In genomic region chr19:46305432-46306267, GRCm38 (mm10) we compare ENCODE assay signal across 8 mouse cellular contexts. TPM values are rescaled to one million over a fixed set of nuclear protein-coding genes. Genes with fewer than 3 reads are reported as not detected.
A peak's percentile ranks its signal among the peaks of the same experiment; 100 is the strongest.
DNase-seq lines count a peak whose midpoint lies in the region; ATAC-seq and TF ChIP-seq lines count a peak whose summit lies in the region.

No protein-coding gene starts in this region.

- peak overlapping the region; percentile 71 for H3K9ac ChIP-seq in intestine, embryonic 15.5 days
- peak overlapping the region; percentile 71 for H3K9ac ChIP-seq in liver, adult 2 months (ENCODE audit: low read depth, low read length)
- H3K9ac ChIP-seq in midbrain, postnatal 0 days (replicated peaks; ENCODE audit: low read length, poor library complexity, severe bottlenecking) = peak overlapping the region; percentile 52; the same call in 1 of the 2 replicates

- H3K9me3 ChIP-seq in intestine, embryonic 15.5 days = no peaks in the 10 kb centered on the region
- no peaks in the 10 kb centered on the region for H3K9me3 ChIP-seq in midbrain, postnatal 0 days (ENCODE audit: low read length)

- H3K4me1 ChIP-seq in intestine, embryonic 15.5 days (replicated peaks) = peaks cover 24% of the 10 kb centered on the region
- 0 out of 2 replicates have a peak, but pooled peaks cover 3% of the 10 kb centered on the region for H3K4me1 ChIP-seq in liver, adult 2 months (ENCODE audit: control insufficient read depth, insufficient read depth, low read length)
- no peaks in the 10 kb centered on the region for H3K4me1 ChIP-seq in midbrain, postnatal 0 days (ENCODE audit: insufficient read depth, low read length)

- H3K36me3 ChIP-seq in intestine, embryonic 15.5 days = peaks cover 4% of the 10 kb centered on the region; the same call in 1 of the 2 replicates
- no peaks in the 10 kb centered on the region for H3K36me3 ChIP-seq in liver, adult 2 months (ENCODE audit: control insufficient read depth, insufficient read depth, low read length)
- peaks cover 1% of the 10 kb centered on the region for H3K36me3 ChIP-seq in midbrain, postnatal 0 days (ENCODE audit: insufficient read depth, low read length)
- peaks cover 31% of the 10 kb centered on the region for H3K36me3 ChIP-seq in splenic B cell, adult 2 months (ENCODE audit: control insufficient read depth, insufficient read depth, low read length, poor library complexity, severe bottlenecking)

- TF ChIP-seq CTCF in liver, adult 2 months (IDR thresholded peaks at IDR 0.05; ENCODE audit: low read depth, low read length) = no peak
- TF ChIP-seq CTCF in midbrain, postnatal 0 days (IDR thresholded peaks at IDR 0.05) = no peak

- peak; percentile 82 for ATAC-seq in intestine, embryonic 15.5 days
- ATAC-seq in midbrain, postnatal 0 days (ENCODE audit: low FRiP score) = peak; percentile 22

- peak; percentile 52 to 54 for DNase-seq in right cerebral cortex, adult 2 months (ENCODE audit: low spot score in 2 of 2)
- no peak for DNase-seq in right cerebral cortex, postnatal 36 days (ENCODE audit: low spot score in 2 of 2)
- peak; percentile 75 for DNase-seq in embryo, embryonic 10 days (ENCODE audit: low spot score)
- DNase-seq in gastrocnemius, postnatal 4 days (ENCODE audit: low spot score in 2 of 2) = peak; percentile 83 to 87
- DNase-seq in liver, adult 2 months (ENCODE audit: extremely low read depth, low read depth, low spot score) = peak; percentile 55
- DNase-seq in midbrain, postnatal 0 days (ENCODE audit: low spot score) = peak; percentile 65
- DNase-seq in splenic B cell, adult 2 months (ENCODE audit: low read depth, low spot score) = peak; percentile 96

- peak; percentile 57; the same call in 1 of the 2 replicates for TF ChIP-seq POLR2A in liver, adult 2 months (IDR thresholded peaks at IDR 0.05; ENCODE audit: extremely low read depth, insufficient read depth, low read length)

- H3K27ac ChIP-seq in intestine, embryonic 15.5 days = peak overlapping the region; percentile 83
- peak overlapping the region; percentile 20; the same call in 1 of the 2 replicates for H3K27ac ChIP-seq in liver, adult 2 months (replicated peaks; ENCODE audit: insufficient read depth, low read depth, low read length)
- no peak overlapping the region for H3K27ac ChIP-seq in midbrain, postnatal 0 days (ENCODE audit: low read depth, low read length)

- peak overlapping the region; percentile 98 for H3K4me2 ChIP-seq in intestine, embryonic 15.5 days (replicated peaks)
- H3K4me2 ChIP-seq in midbrain, postnatal 0 days (ENCODE audit: low read depth, low read length, poor library complexity, severe bottlenecking) = peak overlapping the region; percentile 83

- no peaks in the 10 kb centered on the region for H3K27me3 ChIP-seq in intestine, embryonic 15.5 days (replicated peaks)
- no peaks in the 10 kb centered on the region for H3K27me3 ChIP-seq in liver, adult 2 months (ENCODE audit: control insufficient read depth, insufficient read depth, low read length)
- H3K27me3 ChIP-seq in midbrain, postnatal 0 days (ENCODE audit: insufficient read depth, low read length) = 0 out of 2 replicates have a peak, but pooled peaks cover 10% of the 10 kb centered on the region
- no peaks in the 10 kb centered on the region for H3K27me3 ChIP-seq in splenic B cell, adult 2 months (ENCODE audit: control insufficient read depth, insufficient read depth, low read length, poor library complexity, severe bottlenecking)

- WGBS in intestine, embryonic 15.5 days = 2% methylated on average over 39 of the region's 43 CpGs
- WGBS in liver, adult 2 months = 1% methylated on average over 43 of the region's 43 CpGs
- WGBS in midbrain, postnatal 0 days = 1% methylated on average over 41 of the region's 43 CpGs

- no peaks in the 10 kb centered on the region for H3K79me2 ChIP-seq in liver, adult 2 months (ENCODE audit: control insufficient read depth, insufficient read depth, low read length)

- peak overlapping the region; percentile 68 for H3K4me3 ChIP-seq in intestine, embryonic 15.5 days (replicated peaks)
- H3K4me3 ChIP-seq in liver, adult 2 months (ENCODE audit: insufficient read depth, low read depth, low read length) = peak overlapping the region; percentile 63
- peak overlapping the region; percentile 44 for H3K4me3 ChIP-seq in midbrain, postnatal 0 days (ENCODE audit: low read depth, low read length)

RNA-seq across cellular contexts. Expression of gene Nfkb2, which starts 1.5 kb away (rescaled TPM):
- total RNA-seq in gastrocnemius, postnatal 4 days (2021) = 10 to 100 TPM; 19.0 to 20.2 TPM
- 10.0 and 10.3 TPM in 2 replicates for polyA plus RNA-seq in intestine, embryonic 15.5 days (2015; fragmentation: Nextera tagmentation; extraction: Ambion mirVana)
- total RNA-seq in liver, adult 2 months (2014; rRNA removed) = 3.7 and 4.7 TPM in 2 replicates
- polyA plus RNA-seq in liver, adult 2 months (2012; rRNA removed) = 8.1 and 9.3 TPM in 2 replicates
- 3.1 and 4.5 TPM in 2 replicates for total RNA-seq in midbrain, postnatal 0 days (2014; rRNA removed)
- polyA plus RNA-seq in midbrain, postnatal 0 days (2015; fragmentation: Nextera tagmentation; extraction: Ambion mirVana) = 2.3 and 2.4 TPM in 2 replicates

RNA-seq across cellular contexts. Expression of gene Psd, which starts 21.3 kb away (rescaled TPM):
- 1 to 10 TPM; 2.0 to 2.9 TPM for total RNA-seq in gastrocnemius, postnatal 4 days (2021)
- polyA plus RNA-seq in intestine, embryonic 15.5 days (2015; fragmentation: Nextera tagmentation; extraction: Ambion mirVana) = 34.8 and 36.2 TPM in 2 replicates
- total RNA-seq in liver, adult 2 months (2014; rRNA removed) = 0.27 and 0.46 TPM in 2 replicates
- 0.57 and 0.71 TPM in 2 replicates for polyA plus RNA-seq in liver, adult 2 months (2012; rRNA removed)
- 471 and 481 TPM in 2 replicates for total RNA-seq in midbrain, postnatal 0 days (2014; rRNA removed)
- 179 and 185 TPM in 2 replicates for polyA plus RNA-seq in midbrain, postnatal 0 days (2015; fragmentation: Nextera tagmentation; extraction: Ambion mirVana)

RNA-seq across cellular contexts. Expression of gene Fbxl15, which starts 22.3 kb away (rescaled TPM):
- total RNA-seq in gastrocnemius, postnatal 4 days (2021) = 1 to 10 TPM; 4.4 to 5.1 TPM
- polyA plus RNA-seq in intestine, embryonic 15.5 days (2015; fragmentation: Nextera tagmentation; extraction: Ambion mirVana) = 15.6 and 16.7 TPM in 2 replicates
- total RNA-seq in liver, adult 2 months (2014; rRNA removed) = 6.2 and 6.4 TPM in 2 replicates
- 15.1 and 22.6 TPM in 2 replicates for polyA plus RNA-seq in liver, adult 2 months (2012; rRNA removed)
- total RNA-seq in midbrain, postnatal 0 days (2014; rRNA removed) = 48.3 and 57.8 TPM in 2 replicates
- 55.2 and 56.8 TPM in 2 replicates for polyA plus RNA-seq in midbrain, postnatal 0 days (2015; fragmentation: Nextera tagmentation; extraction: Ambion mirVana)

RNA-seq across cellular contexts. Expression of gene Cuedc2, which starts 32.9 kb away (rescaled TPM):
- total RNA-seq in gastrocnemius, postnatal 4 days (2021) = 100 to 1,000 TPM; 106 to 120 TPM
- 126 and 138 TPM in 2 replicates for polyA plus RNA-seq in intestine, embryonic 15.5 days (2015; fragmentation: Nextera tagmentation; extraction: Ambion mirVana)
- 19.5 and 21.7 TPM in 2 replicates for total RNA-seq in liver, adult 2 months (2014; rRNA removed)
- 24.6 and 25.1 TPM in 2 replicates for polyA plus RNA-seq in liver, adult 2 months (2012; rRNA removed)
- 157 and 177 TPM in 2 replicates for total RNA-seq in midbrain, postnatal 0 days (2014; rRNA removed)
- 314 and 337 TPM in 2 replicates for polyA plus RNA-seq in midbrain, postnatal 0 days (2015; fragmentation: Nextera tagmentation; extraction: Ambion mirVana)

RNA-seq across cellular contexts. Expression of gene Mfsd13a, which starts 35.3 kb away (rescaled TPM):
- 1 to 10 TPM; 1.7 to 2.5 TPM for total RNA-seq in gastrocnemius, postnatal 4 days (2021)
- 13.5 and 14.2 TPM in 2 replicates for polyA plus RNA-seq in intestine, embryonic 15.5 days (2015; fragmentation: Nextera tagmentation; extraction: Ambion mirVana)
- 1.2 and 1.3 TPM in 2 replicates for total RNA-seq in liver, adult 2 months (2014; rRNA removed)
- 17.9 and 22.0 TPM in 2 replicates for polyA plus RNA-seq in liver, adult 2 months (2012; rRNA removed)
- 7.2 and 19.2 TPM in 2 replicates for total RNA-seq in midbrain, postnatal 0 days (2014; rRNA removed)
- polyA plus RNA-seq in midbrain, postnatal 0 days (2015; fragmentation: Nextera tagmentation; extraction: Ambion mirVana) = 10.6 and 11.4 TPM in 2 replicates

Comparison
In these comparisons a context has a peak if more than half of its experiments do, and no peak if none do; other contexts are left out.
1. DNase-seq: peak in right cerebral cortex, adult 2 months (2 of 2), embryo, embryonic 10 days (single experiment), gastrocnemius, postnatal 4 days (2 of 2), liver, adult 2 months (single experiment), midbrain, postnatal 0 days (single experiment) and splenic B cell, adult 2 months (single experiment); none in right cerebral cortex, postnatal 36 days (0 of 2).
2. RNA of gene Psd, which starts 21.3 kb away (total RNA-seq): 471 to 481 TPM in midbrain, postnatal 0 days; 2.0 to 2.9 TPM in gastrocnemius, postnatal 4 days and 0.27 to 0.46 TPM in liver, adult 2 months; every median in the first group is over 100 times any median in the second.
3. Peak in every context shown above with its lines, with median percentiles within 50 percentile points of each other: H3K4me3 ChIP-seq and H3K9ac ChIP-seq.